Mouse (Mus musculus) v-Abl transformed pro-B cells (cell line): ENCODE measurements around the gene Fbxw10.

ENCODE experiments used
- in situ Hi-C, 2 experiments: fragments of 400-800 bp; cut with MboI; formaldehyde crosslinking; loops; one replicate each; pipeline ENCODE4 v1.15.1; 2025; ENCODE audit not compliant: unreplicated experiment in 2 of 2

The Fbxw10 gene

DNA sequence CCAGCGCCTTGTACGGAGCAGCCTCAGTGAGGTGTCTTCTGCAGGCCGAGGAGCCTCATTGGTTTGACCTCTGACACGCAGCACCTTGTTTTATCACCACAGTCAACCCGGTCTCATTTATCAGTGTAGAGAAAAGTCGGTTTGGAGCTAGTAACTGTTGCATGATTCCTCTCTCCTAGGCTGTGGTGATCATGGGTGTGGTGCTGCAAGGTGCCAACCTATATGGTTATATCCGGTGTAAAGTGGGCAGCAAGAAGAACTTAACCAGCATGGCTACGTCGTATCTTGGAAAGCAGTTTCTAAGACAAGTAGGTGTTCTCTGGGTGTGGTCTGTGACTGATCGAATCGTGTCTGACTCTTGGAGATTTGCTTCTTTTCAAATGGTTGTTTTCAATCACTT, 44.9 kb downstream of the Fbxw10 start:
- in situ Hi-C loops, result loop anchor here in 1 of 2 experiments (10.0 to 25.0 kb wide), 2 partner anchors 243 to 1171 kb away; no protein-coding TSS in a partner anchor

GRCm38 (mm10) chr11:62901699-62902323, 54.9 kb downstream of the Fbxw10 start:
- in situ Hi-C loops, result loop anchor here (25.0 kb wide), 2 partner anchors 235 to 1985 kb away; partner anchors contain the start of gene Pmp22 (in 1 of the 2)

DNA sequence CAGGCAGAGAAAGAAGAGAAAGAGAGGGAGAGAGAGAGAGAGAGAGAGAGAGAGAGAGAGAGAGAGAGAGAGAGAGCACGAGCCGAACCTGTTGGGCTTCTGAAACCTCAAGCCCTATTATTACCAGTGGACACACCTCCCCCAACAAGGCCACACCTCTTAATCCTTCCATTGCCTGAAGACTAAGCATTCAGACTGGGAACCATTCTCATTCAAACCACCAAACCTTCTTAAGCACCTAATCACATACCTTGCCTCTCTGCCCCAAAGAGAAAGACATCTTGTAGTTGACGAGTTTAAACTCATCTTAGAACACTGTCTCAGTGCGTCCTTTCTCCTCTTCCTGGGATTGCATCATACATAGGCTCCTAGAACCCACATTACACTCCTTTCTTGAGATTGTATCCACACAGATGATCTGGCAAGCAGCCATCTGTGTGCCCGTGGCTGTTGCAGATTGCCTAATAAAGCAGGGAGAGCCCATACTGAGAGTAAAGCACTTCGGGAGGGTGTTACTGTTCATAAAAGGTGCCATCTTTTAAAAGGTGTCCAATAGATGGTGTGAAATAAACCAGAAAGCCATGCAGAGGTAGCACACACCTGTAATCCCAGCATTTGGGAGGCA, 57.1 kb downstream of the Fbxw10 start:
- in situ Hi-C loops, result loop anchor here (25.0 kb wide), 2 partner anchors 233 to 1983 kb away; partner anchors contain the start of gene Pmp22 (in 1 of the 2)

DNA sequence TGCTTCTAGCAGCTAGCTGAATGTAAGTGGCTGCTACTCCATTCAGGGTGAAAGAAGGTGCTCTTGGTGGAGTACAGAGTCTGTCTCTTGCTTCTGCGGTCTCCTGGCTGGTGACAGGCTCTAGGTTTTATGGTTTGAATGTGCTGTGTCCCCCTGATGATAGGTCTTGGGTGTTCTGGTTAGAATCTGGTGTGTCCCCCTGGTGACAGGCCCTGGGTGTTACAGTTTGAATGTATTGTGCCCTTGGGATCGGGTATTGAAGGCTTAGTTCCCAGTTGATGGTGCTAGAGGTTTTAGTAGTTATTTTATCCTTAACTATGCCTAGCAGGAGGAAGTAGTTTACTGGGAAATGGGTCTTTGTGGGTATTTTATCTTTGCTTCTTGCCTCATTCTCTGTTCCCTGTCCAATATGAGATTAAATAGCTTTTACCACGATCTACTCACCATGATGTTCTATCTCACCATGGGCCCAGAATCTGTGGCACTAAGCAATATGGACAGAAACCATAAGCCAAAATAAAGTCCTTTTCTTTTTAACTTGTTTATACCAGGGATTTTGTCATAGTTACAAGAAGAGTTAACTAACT, 62.9 kb downstream of the Fbxw10 start:
- in situ Hi-C loops, result loop anchor here (25.0 kb wide), 2 partner anchors 227 to 1977 kb away; partner anchors contain the start of gene Pmp22 (in 1 of the 2)

- in situ Hi-C loops, result loop anchor here (25.0 kb wide), 2 partner anchors 226 to 1976 kb away; partner anchors contain the start of gene Pmp22 (in 1 of the 2)
Observed at GRCm38 (mm10) chr11:62911362-62911761, 64.5 kb downstream of the Fbxw10 start.

DNA sequence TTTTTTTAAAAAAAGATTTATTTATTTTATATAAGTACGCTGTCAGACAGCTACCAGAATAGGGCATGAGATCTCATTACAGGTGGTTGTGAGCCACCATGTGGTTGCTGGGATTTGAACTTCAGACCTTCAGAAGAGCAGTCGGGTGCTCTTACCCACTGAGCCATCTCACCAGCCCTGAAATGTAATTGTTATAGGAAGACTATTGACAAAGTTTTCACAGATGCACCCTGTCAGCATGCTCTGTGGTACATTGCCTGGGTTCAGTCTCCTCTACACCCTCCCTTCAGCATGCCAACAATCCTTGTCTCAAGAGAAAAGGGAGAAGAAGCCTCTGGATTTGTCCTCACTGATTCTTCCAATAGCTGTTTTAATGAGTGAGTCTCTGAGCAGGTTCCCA, 66.3 kb downstream of the Fbxw10 start:
- in situ Hi-C loops, result loop anchor here (25.0 kb wide), 2 partner anchors 224 to 1974 kb away; partner anchors contain the start of gene Pmp22 (in 1 of the 2)

DNA sequence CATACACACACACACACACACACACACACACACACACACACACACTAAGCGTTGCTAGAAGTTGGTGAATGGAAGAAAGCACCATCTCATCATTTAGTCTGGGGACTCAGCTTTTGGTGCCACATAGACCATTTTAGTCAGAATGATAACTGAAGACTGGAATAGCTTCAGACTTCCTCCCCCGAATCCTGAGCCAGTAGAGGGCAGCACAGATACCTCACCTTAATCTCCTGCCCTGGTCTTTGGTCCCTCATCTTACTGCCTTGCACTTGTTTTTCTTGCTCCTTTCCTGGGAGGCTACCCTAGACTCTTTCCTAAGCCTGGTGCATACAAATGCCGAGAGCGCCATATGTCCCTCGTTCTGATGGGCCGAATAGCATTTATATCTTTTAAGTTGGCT, 67.7 kb downstream of the Fbxw10 start:
- in situ Hi-C loops, result loop anchor here (25.0 kb wide), 2 partner anchors 223 to 1973 kb away; partner anchors contain the start of gene Pmp22 (in 1 of the 2)

- in situ Hi-C loops, result loop anchor here (25.0 kb wide), 2 partner anchors 222 to 1972 kb away; partner anchors contain the start of gene Pmp22 (in 1 of the 2)
Observed at GRCm38 (mm10) chr11:62915486-62915885, 68.6 kb downstream of the Fbxw10 start.

DNA sequence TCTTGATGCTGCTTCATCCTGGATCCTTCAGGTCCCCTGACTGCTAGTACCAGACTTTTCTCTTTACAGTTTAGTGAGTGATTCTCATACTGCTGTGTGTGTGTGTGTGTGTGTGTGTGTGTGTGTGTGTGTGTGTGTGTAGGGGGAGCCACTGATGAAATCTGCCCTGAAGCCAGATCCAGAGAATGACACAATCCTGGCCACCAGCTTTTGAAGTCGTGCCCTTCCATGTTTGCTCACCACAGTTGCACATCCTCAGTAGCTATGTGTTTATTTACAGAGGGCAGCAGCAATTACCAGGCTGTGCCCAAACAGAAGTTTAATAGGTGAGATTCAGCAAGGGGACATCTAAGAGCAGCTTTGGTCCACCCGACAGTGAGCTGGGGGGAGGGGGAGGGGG, 69.9 kb downstream of the Fbxw10 start:
- in situ Hi-C loops, result loop anchor here (25.0 kb wide), 2 partner anchors 221 to 1971 kb away; partner anchors contain the start of gene Pmp22 (in 1 of the 2)

DNA sequence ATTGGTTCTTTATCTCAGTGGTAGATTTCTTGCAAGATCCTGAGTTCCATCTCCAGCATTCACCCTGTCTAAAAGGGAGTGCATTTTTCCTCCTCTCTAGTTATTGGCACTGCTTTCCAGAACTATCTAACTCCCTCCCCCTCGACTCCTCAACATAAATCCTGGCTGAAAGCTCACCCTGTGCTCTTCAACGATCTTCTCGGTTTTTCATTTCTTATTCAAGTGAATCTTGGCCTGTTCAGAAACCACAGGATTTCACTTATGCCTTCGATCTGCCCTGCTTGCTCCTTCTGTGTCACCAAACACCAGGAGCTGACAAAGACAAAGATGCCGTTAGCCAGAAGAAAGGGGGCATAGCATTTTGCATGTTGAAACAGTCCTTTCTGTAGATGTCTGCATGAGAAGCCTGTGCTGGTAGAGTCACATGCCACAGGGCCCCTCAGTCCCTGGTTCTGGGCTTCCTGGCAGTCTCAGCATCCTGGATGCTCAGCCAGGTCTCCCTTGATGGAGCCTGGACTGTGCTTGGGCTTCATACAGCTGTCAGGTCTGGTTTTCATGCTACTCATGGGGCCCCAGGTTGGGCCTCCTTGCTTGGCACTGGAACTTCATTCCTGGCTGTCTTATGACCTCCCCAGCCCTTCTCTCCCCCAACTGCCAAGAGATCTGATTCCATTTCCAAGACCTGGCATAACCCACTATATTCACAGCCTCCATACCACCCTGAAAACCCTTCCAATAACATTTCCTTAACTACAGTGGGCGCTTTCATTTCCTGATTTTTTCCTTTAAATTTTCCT, 73.3 kb downstream of the Fbxw10 start:
- in situ Hi-C loops, result loop anchor here (25.0 kb wide), 2 partner anchors 217 to 1967 kb away; partner anchors contain the start of gene Pmp22 (in 1 of the 2)

GRCm38 (mm10) chr11:62920743-62921050, 73.8 kb downstream of the Fbxw10 start:
- in situ Hi-C loops, result loop anchor here (25.0 kb wide), 2 partner anchors 217 to 1967 kb away; partner anchors contain the start of gene Pmp22 (in 1 of the 2)

DNA sequence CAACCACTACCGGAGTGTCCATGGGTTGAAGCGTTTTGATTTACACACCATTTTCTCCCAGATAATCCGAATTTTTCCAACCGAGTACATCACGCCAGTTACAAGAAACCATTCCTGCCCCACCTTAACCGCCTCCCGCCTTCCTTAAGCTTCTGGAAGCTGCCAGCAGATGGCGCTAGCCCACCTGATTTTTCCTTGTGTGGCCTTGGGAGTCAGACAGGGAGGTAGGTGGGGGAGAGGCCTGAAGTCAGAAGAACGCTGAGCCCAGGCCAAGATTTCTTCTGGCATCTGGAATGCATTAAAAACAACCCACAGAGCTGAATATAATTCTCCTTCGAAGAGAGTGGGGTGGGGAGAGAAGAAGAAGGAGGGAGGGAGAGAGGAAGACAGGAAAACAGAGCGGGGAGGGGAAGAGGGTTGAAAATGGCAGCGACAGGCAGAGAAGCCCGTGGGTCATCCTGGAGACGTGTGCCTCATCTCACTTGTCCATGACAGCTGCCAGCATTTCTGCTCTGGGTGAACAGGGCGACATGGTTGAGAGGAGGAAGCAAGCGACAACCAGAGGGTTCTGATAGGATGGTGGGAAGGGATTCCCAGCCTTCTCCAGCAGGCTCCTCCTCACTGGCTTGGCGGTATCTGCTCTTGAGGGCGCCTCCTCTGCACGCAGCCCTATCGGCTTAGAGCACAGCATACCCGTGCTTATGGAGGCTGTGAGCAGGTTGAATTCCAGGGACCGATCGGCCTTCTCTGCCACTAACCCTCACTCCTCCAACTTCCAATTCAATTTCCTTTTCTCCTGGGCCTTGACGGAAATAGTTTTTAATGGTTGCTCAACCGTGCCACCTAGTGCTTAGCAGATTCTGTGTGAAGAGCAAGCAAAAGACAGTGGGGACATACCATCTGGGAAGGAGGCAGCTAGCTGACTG, 74.4 kb downstream of the Fbxw10 start:
- in situ Hi-C loops, result loop anchor here (25.0 kb wide), 2 partner anchors 216 to 1966 kb away; partner anchors contain the start of gene Pmp22 (in 1 of the 2)

- in situ Hi-C loops, result loop anchor here (25.0 kb wide), 2 partner anchors 213 to 1963 kb away; partner anchors contain the start of gene Pmp22 (in 1 of the 2)
Observed at GRCm38 (mm10) chr11:62924091-62924761, 77.4 kb downstream of the Fbxw10 start.
